Mouse (Mus musculus) kidney, postnatal 4 days (tissue): ENCODE results near the gene Fkbp3.
"Not testable (repeated sequence)": the region's sequence is repeated elsewhere in the genome, so short reads cannot be mapped to it uniquely, and the experiment has no call there.

ENCODE experiments used
- DNase-seq, 2 experiments: peaks; one replicate each; pipeline ENCODE4 v3.0.0; 2021; ENCODE audit warnings: mixed read lengths in 2 of 2

Fkbp3 gene

GRCm38 (mm10) chr12:65073611-65074178 lies at the start of gene Fkbp3:
TSS of gene Fkbp3 (minus strand) at chr12:65074007.
- peak; percentile 98 to 99 for DNase-seq

GRCm38 (mm10) chr12:65119451-65119850 lies 45.6 kb upstream of the Fkbp3 start:
- DNase-seq = no peak

GRCm38 (mm10) chr12:65118968-65119367 lies 45.2 kb upstream of the Fkbp3 start:
- no peak for DNase-seq

GRCm38 (mm10) chr12:65114978-65115377 lies 41.2 kb upstream of the Fkbp3 start:
- DNase-seq = not testable (repeated sequence)

- no peak for DNase-seq
These were observed 40.1 kb upstream of the Fkbp3 start for GRCm38 (mm10) chr12:65113925-65114324.

GRCm38 (mm10) chr12:65112811-65113210 lies 39.0 kb upstream of the Fkbp3 start:
- no peak for DNase-seq

- no peak for DNase-seq
These were observed 37.7 kb upstream of the Fkbp3 start for GRCm38 (mm10) chr12:65111503-65111902.

GRCm38 (mm10) chr12:65108746-65109145 lies 34.9 kb upstream of the Fkbp3 start:
- no peak for DNase-seq

- DNase-seq = no peak
These were observed 3.1 kb upstream of the Fkbp3 start for GRCm38 (mm10) chr12:65076906-65077305.

GRCm38 (mm10) chr12:65075733-65076310 lies 2.0 kb upstream of the Fkbp3 start:
- no peak for DNase-seq

- peak; percentile 90 to 94 for DNase-seq
These were observed 1.4 kb upstream of the Fkbp3 start, which contains the start of gene Fancm for GRCm38 (mm10) chr12:65075085-65075732. TSS of gene Fancm (plus strand) at chr12:65075603.

GRCm38 (mm10) chr12:65074651-65075050 lies 844 bp upstream of the Fkbp3 start:
- peak in 1 of 2 experiments; percentile 4 for DNase-seq

- DNase-seq = no peak
These were observed 746 bp downstream of the Fkbp3 start for GRCm38 (mm10) chr12:65072911-65073610.

GRCm38 (mm10) chr12:65068409-65068808 lies 5.4 kb downstream of the Fkbp3 start:
- DNase-seq = no peak

- no peak for DNase-seq
These were observed 7.6 kb downstream of the Fkbp3 start for GRCm38 (mm10) chr12:65066234-65066633.

GRCm38 (mm10) chr12:65065241-65065640 lies 8.6 kb downstream of the Fkbp3 start:
- DNase-seq = no peak

GRCm38 (mm10) chr12:65061082-65061481 lies 12.7 kb downstream of the Fkbp3 start:
- no peak for DNase-seq

GRCm38 (mm10) chr12:65058203-65058602 lies 15.6 kb downstream of the Fkbp3 start:
- no peak for DNase-seq

- DNase-seq = no peak
These were observed 25.0 kb downstream of the Fkbp3 start for GRCm38 (mm10) chr12:65048799-65049198.

GRCm38 (mm10) chr12:65037546-65037937 lies 36.3 kb downstream of the Fkbp3 start:
- DNase-seq = no peak

- no peak for DNase-seq
These were observed 36.8 kb downstream of the Fkbp3 start for GRCm38 (mm10) chr12:65036892-65037545.

- DNase-seq = peak; percentile 94 to 97
These were observed 37.5 kb downstream of the Fkbp3 start, which contains the start of gene Prpf39 for GRCm38 (mm10) chr12:65036190-65036870. TSS of gene Prpf39 (plus strand) at chr12:65036333.
